Mouse (Mus musculus) brain, embryonic 14.5 days (tissue): ENCODE measurements around the gene 9330161L09Rik.

Source experiments
- CTCF ChIP-seq: fragments of 200-500 bp; IDR thresholded peaks from 2 replicates; pipeline ENCODE4 v1.5.1; 2012; ENCODE audit warnings: inconsistent platforms, mild to moderate bottlenecking, moderate library complexity, borderline replicate concordance; ENCODE audit not compliant: insufficient read depth, insufficient read length; ENCODE audit errors: extremely low read depth
- POLR2A ChIP-seq: fragments of 200-500 bp; IDR thresholded peaks from 2 replicates; pipeline ENCODE4 v1.6.1; 2012; ENCODE audit warnings: mild to moderate bottlenecking, inconsistent platforms, borderline replicate concordance; ENCODE audit not compliant: poor library complexity, insufficient read depth, insufficient read length, severe bottlenecking; ENCODE audit errors: extremely low read depth

DNA sequence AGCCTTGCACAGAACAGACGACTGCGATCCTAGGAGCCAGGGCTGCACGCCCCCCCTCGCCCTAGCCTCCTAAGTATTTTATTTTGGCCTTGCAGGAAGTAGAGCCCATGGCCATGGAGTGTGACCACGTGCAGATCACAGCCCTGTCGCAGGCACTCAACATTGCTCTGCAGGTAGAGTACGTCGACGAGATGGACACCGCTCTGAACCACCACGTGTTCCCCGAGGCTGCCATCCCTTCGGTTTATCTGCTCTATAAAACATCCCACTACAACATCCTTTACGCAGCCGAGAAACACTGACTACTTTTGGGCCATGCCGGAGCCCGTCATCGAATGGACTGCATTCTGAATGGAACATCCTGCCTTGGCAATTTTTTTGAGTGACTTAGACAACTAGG is 3.5 kb downstream of the 9330161L09Rik start:
- no peak for TF ChIP-seq CTCF
- no peak for TF ChIP-seq POLR2A
